Mouse (Mus musculus): Measurements from ENCODE around the gene Mob3b.

GRCm38 (mm10) chr4:35012401-35013307, 144.6 kb downstream of the Mob3b start:
- TF ChIP-seq CTCF (IDR thresholded peaks at IDR 0.05; ENCODE audit: low read depth, low read length) (no peak), POLR2AphosphoS5 (IDR thresholded peaks at IDR 0.05; ENCODE audit: insufficient replicate concordance, low read depth, low read length) (no peak), GATA1 (IDR thresholded peaks at IDR 0.05; ENCODE audit: borderline replicate concordance, low read length) (no peak), GATA2 (IDR thresholded peaks at IDR 0.05; ENCODE audit: borderline replicate concordance, low read depth, low read length) (no peak), TAL1 (conservative IDR thresholded peaks at IDR 0.05; ENCODE audit: low read depth, low read length) (no peak)

Measured in G1E (cell line).